Mouse (Mus musculus) kidney, postnatal 0 days (tissue): ENCODE data around the gene Tmem167. TPM values are rescaled to one million over a fixed set of nuclear protein-coding genes. Genes with fewer than 3 reads are reported as not detected.

Experiments used
- ATAC-seq: fragments of 200-750 bp; cut with Nextera tagmentation; replicated peaks from 2 replicates; pipeline ENCODE4 v1.8.0; 2017; ENCODE audit warnings: low read depth, moderate number of reproducible peaks, moderate TSS enrichment, moderate library complexity; ENCODE audit not compliant: low FRiP score
- DNase-seq: peaks from one replicate; pipeline ENCODE4 v3.0.0-alpha.2; 2016; ENCODE audit warnings: low spot score
- H3K27ac ChIP-seq: fragments of 300-500 bp; sonication (generic); 2 replicates; pipeline ENCODE4 v1.5.1; 2014; ENCODE audit warnings: mild to moderate bottlenecking
- H3K27me3 ChIP-seq: fragments of 300-500 bp; sonication (generic); 2 replicates; pipeline ENCODE4 v1.6.1; 2014; ENCODE audit warnings: low read length, mixed read lengths; ENCODE audit not compliant: insufficient read depth
- H3K36me3 ChIP-seq: fragments of 300-500 bp; sonication (generic); 2 replicates; pipeline ENCODE4 v1.6.1; 2014; ENCODE audit warnings: low read length, mixed read lengths; ENCODE audit not compliant: insufficient read depth
- H3K4me1 ChIP-seq: fragments of 300-500 bp; sonication (generic); replicated peaks from 2 replicates; pipeline ENCODE4 v1.6.1; 2014; ENCODE audit warnings: antibody characterized with exemption, low read length, mixed read lengths; ENCODE audit not compliant: insufficient read depth
- H3K4me2 ChIP-seq: fragments of 300-500 bp; sonication (generic); 2 replicates; pipeline ENCODE4 v1.6.1; 2014; ENCODE audit warnings: mild to moderate bottlenecking, low read length, moderate library complexity, mixed read lengths
- H3K4me3 ChIP-seq: fragments of 300-500 bp; sonication (generic); replicated peaks from 2 replicates; pipeline ENCODE4 v1.5.1; 2014; ENCODE audit warnings: low read depth, low read length
- H3K9ac ChIP-seq: fragments of 300-500 bp; sonication (generic); 2 replicates; pipeline ENCODE4 v1.6.1; 2014; ENCODE audit warnings: low read depth, low read length
- H3K9me3 ChIP-seq: fragments of 300-500 bp; sonication (generic); replicated peaks from 2 replicates; pipeline ENCODE4 v1.6.1; 2016; ENCODE audit warnings: low read length, inconsistent platforms, mixed read lengths
- CTCF ChIP-seq: IDR thresholded peaks from 2 replicates; pipeline ENCODE4 v1.5.1; 2016; ENCODE audit warnings: antibody characterized with exemption, low read depth, mild to moderate bottlenecking, moderate library complexity
- WGBS: fragments of 180-500 bp; shearing (Covaris S2); extraction: QIAGEN DNeasy Blood & Tissue Kit; methylation state at CpG from one replicate; pipeline ENCODE4 v1.1.7; 2014; 5-methylcytosine and 5-hydroxymethylcytosine counted together
- polyA plus RNA-seq: library from polyadenylated mRNA; unstranded; fragments of >200 nt; fragmentation: Nextera tagmentation; extraction: Ambion mirVana; gene quantifications from 2 replicates; pipeline ENCODE4 v1.2.1, GENCODE M21; 2015

The Tmem167 gene
- polyA plus RNA-seq, 1 experiment from 2014 or later = 66.2 TPM

DNA sequence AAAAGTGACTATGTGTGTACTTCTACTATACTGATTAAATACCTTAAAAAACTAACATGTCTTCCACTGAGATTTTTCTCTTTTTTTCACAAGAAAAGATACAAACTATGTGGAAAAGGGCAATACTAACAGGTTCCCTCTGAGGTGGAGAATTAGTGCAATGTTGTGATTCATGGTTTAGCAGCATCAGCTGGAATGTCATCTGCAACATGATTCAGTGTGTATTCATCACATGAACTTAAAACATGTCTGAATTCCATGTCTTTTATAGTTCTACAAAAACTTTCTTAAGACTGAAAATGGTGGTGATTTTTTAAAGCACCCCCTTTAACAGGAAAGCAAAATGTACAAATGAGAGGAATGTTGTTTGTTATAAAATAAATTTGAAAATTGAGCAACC lies 63.0 kb downstream of the Tmem167 start:
- no peaks in the 10 kb centered on the region for H3K36me3 ChIP-seq
- H3K27me3 ChIP-seq = no peaks in the 10 kb centered on the region

DNA sequence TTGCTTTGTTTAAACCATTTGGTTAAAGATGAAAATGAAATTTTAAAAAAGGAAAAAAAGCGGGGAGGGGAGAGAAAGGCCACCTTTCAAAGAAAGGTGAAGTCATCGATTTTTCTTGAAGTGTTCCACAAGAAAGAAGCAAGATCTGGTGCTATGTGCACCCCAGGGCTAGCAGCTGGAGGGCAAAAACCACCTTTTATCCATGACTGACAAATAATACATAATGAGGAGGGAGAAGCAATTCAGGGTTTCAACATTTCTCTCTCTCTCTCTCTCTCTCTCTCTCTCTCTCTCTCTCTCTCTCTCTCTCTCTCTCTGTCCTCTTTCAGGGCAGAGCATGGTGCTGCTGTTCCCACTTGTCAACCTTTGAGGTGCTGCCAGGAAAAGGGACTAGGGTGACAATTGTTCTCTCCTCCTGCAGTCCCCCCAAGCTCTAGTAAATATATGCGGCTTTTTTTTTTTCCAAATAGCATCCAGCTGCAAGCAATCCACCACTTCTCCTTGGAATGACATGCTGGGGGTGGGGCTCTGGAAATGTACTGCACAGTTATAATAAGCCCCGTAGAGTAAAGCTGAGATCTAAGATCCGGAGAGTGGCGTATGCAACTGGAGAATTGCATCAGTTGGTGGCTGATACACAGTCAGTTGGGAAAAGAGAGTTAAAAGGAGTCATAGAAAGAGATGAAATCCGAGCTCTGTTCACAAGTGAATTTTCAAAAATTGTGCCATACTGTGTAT lies 63.8 kb downstream of the Tmem167 start:
- Histone ChIP-seq H3K9me3 (no peaks in the 10 kb centered on the region), H3K4me3 (no peak overlapping the region), H3K27ac (no peak overlapping the region), H3K36me3 (no peaks in the 10 kb centered on the region), H3K9ac (no peak overlapping the region), H3K4me1 (no peaks in the 10 kb centered on the region), H3K4me2 (no peak overlapping the region), H3K27me3 (no peaks in the 10 kb centered on the region)
- peak; percentile 78 for DNase-seq
- 55% methylated on average over 7 of the region's 7 CpGs for WGBS
- no peak for TF ChIP-seq CTCF
- no peak for ATAC-seq

More for the DNA sequence above, 63.0 kb downstream of the Tmem167 start:
- TF ChIP-seq CTCF = no peak
- Histone ChIP-seq H3K4me3 (no peak overlapping the region), H3K9me3 (no peaks in the 10 kb centered on the region), H3K27ac (no peak overlapping the region), H3K4me1 (no peaks in the 10 kb centered on the region), H3K4me2 (no peak overlapping the region), H3K9ac (no peak overlapping the region)
- no peak for ATAC-seq
- no peak for DNase-seq

DNA sequence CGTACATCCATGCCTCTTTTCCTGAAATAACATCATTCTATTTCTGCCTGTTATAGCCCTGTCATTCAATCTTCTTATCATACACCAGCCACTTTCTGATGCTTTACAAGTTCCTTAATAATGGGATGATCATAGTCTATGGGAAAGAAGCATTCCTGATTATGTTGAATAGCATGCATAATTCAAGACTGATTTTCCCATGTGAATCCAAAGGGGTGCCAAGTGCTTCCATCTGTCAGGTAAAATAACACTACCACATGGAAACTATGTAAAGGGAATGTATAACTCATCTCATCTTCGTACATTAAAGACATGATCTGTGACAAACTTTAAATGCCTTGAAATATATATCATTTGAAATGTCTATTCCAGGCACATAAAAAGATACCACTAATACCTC lies 75.2 kb downstream of the Tmem167 start:
- no peaks in the 10 kb centered on the region for H3K27me3 ChIP-seq
- H3K4me3 ChIP-seq = no peak overlapping the region
- H3K27ac ChIP-seq = no peak overlapping the region
- DNase-seq (no peak), ATAC-seq (no peak)
- WGBS = 85% methylated on average over 2 of the region's 2 CpGs
- no peaks in the 10 kb centered on the region for H3K4me1 ChIP-seq
- no peak for TF ChIP-seq CTCF
- no peak overlapping the region for H3K4me2 ChIP-seq
- no peak overlapping the region for H3K9ac ChIP-seq
- no peaks in the 10 kb centered on the region for H3K9me3 ChIP-seq
- no peaks in the 10 kb centered on the region for H3K36me3 ChIP-seq

DNA sequence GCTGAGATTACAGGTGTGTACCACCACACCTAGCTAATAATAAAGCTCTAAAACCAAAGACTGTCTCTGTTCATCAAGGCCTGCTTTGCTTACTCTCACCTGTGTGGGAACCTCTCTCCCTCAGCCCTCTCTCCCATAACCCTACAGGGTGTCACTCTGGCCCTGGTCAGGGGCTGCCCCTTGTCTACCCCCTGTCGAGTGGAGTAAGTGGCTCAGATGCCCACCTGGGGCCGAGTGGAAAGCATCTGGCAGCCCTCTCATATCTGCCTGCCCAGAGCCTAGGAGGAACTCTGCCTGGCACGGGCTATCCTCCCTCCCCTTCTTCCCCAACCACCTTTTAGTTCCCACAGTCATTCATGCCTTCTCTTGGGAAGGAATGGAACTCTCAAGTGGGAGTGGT lies 78.1 kb downstream of the Tmem167 start:
- no peak for TF ChIP-seq CTCF
- 69% methylated on average over 3 of the region's 3 CpGs for WGBS
- ATAC-seq = no peak
- H3K27ac ChIP-seq = no peak overlapping the region
- no peaks in the 10 kb centered on the region for H3K4me1 ChIP-seq
- no peak overlapping the region for H3K9ac ChIP-seq
- H3K27me3 ChIP-seq = no peaks in the 10 kb centered on the region
- H3K36me3 ChIP-seq = no peaks in the 10 kb centered on the region
- H3K4me2 ChIP-seq = no peak overlapping the region
- no peak for DNase-seq
- H3K9me3 ChIP-seq = no peaks in the 10 kb centered on the region
- no peak overlapping the region for H3K4me3 ChIP-seq

DNA sequence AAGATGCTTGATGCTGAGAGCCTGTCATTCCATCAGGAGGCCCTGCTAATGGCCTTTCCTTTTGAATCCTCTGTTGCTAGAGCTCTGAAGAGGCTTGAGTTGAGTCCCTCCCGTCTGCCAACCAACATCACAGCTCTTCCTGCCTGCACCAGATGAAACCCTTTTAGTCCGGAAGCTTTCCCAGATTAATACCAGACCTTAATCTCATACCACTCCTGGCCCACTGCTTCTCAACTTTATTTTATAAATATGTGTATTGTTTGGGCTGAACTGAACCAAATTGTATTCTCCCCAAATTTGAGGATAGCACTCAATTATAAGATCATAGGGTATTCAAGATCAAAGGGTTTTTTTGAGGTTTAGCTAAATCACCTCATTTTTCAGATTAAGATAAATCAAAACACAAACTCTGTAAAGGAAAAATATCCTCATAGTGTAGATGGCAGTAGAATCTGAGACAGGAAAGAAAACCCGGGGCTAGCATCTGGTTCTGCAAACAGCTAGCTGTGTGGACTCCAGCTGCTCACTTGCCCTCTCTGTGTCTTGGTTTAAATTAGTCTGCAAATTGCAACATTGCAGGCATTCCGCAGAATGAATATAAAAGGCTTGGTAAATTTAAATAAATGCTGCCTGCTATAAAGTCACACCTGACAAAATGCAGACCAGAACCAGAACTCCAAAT lies 81.3 kb downstream of the Tmem167 start:
- Histone ChIP-seq H3K4me3 (no peak overlapping the region), H3K9ac (no peak overlapping the region), H3K4me1 (no peaks in the 10 kb centered on the region), H3K9me3 (no peaks in the 10 kb centered on the region), H3K36me3 (no peaks in the 10 kb centered on the region), H3K27ac (peak overlapping the region; percentile 42; the same call in 1 of the 2 replicates), H3K27me3 (no peaks in the 10 kb centered on the region), H3K4me2 (no peak overlapping the region)
- TF ChIP-seq CTCF = no peak
- 32% methylated on average over 4 of the region's 4 CpGs for WGBS
- no peak for ATAC-seq
- no peak for DNase-seq

DNA sequence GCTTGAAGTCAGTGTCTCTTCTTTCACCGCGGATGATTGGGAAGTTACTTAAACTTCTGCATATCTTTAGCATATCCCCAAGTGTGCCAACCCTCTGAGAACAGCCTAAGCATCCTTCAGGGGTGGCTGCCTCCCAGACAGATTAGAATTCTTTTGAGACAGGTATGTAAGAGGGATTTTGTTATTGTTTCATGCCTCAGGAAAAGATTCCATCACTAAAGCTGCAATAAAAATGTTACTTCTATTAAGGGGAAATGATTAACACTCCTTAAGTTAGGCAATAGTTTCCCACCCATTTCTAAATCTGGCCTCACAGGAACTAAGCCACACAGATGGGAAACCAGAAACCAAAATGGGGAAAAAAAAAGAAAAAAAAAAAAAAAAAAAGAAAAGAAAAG lies 81.9 kb downstream of the Tmem167 start:
- ATAC-seq (peak; percentile 53), DNase-seq (peak; percentile 74)
- TF ChIP-seq CTCF = no peak
- Histone ChIP-seq H3K27ac (no peak overlapping the region), H3K4me1 (no peaks in the 10 kb centered on the region), H3K9me3 (no peaks in the 10 kb centered on the region), H3K27me3 (no peaks in the 10 kb centered on the region), H3K4me3 (no peak overlapping the region), H3K36me3 (no peaks in the 10 kb centered on the region), H3K9ac (no peak overlapping the region), H3K4me2 (no peak overlapping the region)
- WGBS = 6% methylated on average over 2 of the region's 2 CpGs
